Mouse (Mus musculus) liver, postnatal 0 days (tissue): ENCODE measurements around the gene Sik2.

ENCODE experiments used
- CTCF ChIP-seq: sonication (generic); IDR thresholded peaks from 2 replicates; pipeline ENCODE4 v1.5.1; 2016; ENCODE audit warnings: antibody characterized with exemption, low read depth
- EP300 ChIP-seq: IDR thresholded peaks from 2 replicates; pipeline ENCODE4 v1.6.1; 2016; ENCODE audit warnings: antibody characterized with exemption, low read depth, mild to moderate bottlenecking

DNA sequence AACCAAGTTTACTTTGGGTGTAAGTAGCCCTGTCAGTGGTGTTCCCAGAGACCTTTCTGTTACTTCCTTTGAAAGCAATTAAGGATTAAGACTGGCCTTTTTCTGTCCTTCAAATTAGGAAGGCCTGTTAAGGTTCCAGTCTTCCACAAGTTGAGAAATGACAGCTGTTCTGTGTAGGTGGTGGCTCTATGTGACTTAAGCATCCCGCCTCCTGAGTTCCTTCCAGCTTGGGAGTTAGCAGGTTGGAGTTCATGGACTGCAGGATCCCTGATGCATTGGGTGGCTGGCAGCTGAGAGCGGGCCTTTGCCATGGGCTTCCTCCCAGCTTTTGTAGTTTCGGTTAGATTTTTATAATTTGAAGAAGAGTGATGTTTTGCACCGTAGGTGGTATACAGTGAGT is 133.4 kb downstream of the Sik2 start:
- TF ChIP-seq CTCF (no peak), EP300 (no peak)
